Mouse (Mus musculus): ENCODE measurements around the gene Inpp5f.
A peak's percentile ranks its signal among the peaks of the same experiment; 100 is the strongest.
"Not testable (repeated sequence)": the region's sequence is repeated elsewhere in the genome, so short reads cannot be mapped to it uniquely, and the experiment has no call there.

The Inpp5f gene

DNA sequence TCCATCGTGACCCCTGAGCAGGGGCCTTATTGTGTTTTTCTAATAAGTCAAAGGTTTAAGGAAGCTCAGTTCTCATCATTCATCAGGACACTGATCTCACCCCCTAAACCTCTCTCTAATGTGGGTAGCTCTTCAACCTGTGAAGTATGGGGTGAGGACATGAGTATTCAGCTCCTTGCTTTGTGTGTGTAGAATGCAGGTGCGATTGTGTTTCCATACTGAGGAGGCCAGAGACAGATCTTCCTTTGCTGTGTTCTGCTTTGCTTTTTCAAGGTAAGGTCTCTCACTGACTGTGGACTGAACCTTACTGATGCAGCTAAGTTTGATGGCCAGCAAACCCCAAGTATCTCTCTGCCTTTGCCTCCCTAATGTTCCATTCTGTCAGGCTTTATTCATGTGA is 14.9 kb upstream of the Inpp5f start:
- no peak for DNase-seq

DNA sequence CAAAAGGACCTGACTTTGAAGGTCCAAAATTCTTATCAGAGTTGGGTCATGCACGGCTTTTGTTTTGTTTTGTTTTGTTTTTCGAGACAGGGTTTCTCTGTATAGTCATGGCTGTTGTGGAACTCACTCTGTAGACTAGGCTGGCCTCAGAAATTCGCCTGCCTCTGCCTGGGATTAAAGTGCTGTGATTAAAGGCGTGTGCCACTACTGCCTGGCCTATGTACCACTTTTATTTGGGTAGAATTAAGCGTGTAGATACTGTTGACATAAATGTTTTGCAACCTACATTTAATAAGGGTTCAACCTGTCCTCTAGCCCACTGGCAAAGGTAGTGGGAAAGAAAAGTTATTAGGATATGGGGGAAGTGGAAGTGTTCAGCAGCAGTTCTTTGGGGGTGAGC is 12.1 kb upstream of the Inpp5f start:
- no peak for DNase-seq

DNA sequence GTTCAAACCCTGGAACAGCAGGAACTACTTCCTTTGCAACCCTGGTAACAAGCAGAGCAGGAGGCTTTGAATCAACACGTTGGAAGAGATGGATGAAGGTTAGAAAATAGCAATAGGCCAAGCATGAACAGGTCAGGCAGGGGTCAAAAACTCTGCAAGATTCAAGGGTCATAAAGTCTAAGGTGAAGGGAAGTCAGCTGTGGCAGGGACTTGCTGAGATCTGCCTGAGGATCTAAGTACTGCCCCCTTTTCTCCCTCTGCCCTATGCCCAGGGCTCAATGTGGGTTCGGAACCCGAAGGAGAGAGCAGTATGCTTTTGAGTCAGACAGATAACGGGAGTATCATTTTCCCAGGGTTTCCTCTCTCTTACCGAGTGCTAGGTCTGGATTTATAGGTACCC is 9.3 kb upstream of the Inpp5f start:
- DNase-seq = peak; percentile 69

DNA sequence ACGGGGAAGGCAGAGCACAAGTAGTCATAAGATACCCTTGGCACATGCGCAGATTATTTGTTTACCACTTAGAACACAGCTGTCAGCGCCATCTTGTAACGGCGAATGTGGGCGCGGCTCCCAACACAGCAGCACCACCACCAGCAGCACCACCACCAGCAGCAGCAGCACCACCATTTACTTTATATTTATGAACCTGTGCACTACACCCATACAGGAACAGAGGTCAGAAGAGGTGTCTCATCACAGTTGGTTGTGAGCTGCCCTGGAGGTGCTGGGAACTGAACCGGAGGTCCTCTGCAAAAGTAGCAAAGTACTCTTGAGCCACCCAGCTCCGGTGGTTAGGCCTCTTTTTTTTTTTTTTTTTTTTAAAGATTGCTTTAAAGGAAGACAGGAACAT is 1.2 kb upstream of the Inpp5f start:
- not testable (repeated sequence) for DNase-seq

DNA sequence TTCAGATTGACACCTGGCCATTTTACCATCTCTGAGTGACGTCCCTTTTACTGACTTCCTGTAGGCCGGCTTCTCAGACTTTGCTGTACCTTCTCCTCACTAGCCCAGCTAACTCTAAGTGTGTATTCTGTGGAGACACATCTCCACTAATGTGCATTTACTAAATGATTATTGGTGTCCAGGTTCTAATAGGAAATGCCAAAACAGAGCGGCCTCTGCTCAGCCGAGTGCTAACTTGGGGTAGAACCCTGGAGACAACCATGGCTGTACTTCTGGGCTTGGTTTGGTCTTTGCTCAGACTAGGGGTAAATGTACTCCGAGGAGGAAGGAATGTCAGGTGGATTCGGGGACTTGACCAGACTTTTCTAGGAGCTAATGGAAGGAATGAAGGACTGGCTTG is 638 bp upstream of the Inpp5f start:
- DNase-seq = no peak

DNA sequence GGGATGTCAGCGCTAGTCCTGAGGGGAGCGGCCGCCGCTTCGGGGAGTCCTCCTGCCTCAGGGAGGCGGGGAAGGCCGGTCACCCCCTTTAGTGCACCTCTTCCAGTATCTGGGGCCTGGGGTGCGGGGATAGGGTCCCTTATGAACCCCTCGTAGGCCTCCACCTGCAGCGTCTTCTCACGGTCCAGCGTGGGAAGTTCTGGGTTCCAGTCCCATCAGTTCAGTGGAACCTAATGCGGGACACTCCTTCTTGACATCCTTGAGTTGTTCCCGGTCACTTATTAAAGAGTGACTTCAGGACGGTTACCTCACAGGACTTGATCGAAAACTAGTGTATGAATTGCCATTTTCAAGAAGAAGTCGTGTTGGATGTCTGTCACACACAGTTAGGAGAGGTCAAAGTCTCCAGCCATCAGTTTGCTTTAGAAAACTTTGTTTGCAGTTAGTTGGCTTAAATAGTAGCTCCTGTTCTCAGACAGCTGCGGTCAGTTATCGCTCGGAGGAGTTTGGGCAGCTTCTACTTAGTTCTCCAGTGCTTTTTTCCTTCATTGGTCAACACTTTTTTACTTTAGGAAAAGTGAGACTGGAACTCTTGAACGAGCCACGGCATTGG is 777 bp downstream of the Inpp5f start:
- DNase-seq = peak; percentile 56

DNA sequence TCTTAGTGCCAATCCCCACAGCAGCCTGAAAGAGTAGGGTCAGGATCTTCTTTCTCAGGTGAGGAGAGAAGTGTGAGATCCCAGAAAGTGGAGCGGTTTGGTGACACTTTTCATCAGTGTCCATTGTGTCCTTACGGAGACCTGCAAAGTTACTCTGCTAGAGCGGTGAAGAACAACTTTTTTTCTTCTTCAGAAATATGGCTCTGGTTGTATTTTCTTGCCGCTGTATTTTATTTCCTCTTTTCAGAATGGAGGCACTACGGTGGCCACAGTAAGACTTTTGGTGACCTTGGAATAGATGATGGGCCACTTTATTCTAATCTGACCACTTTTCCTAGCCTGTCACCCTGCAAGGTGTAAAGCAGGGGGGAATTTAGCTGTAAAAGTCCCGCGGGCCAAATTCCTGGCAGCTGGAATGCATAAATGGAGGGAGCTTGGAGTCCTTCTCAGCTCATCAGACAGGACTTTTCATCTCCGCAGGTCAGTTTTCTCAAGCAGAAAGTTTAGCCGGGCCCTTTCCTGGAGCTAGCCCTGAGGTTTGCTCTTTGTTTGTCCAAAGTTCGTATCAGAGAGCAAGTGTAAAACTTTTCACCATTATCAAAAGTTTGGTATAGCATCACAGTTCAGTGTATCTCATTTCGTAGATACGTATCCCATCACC is 1.5 kb downstream of the Inpp5f start:
- DNase-seq = peak; percentile 68

DNA sequence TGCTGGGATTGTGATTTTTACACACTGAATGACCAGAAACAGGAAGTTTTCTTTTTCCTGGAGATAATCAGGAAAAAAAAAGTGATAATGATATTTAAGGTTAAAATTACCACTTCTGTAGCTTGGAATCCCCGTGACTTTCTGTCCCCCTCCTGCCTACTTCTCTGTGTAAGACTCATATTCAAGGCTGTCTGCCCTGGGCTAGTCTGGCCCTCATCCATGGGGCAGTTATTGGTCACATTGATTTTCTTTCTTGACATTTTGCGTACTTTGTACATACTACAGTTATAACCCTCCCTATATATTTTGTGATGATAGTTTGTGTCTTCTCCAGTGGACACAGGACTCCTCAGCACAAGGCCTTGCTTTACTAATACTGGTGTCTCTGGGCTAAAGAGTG is 2.5 kb downstream of the Inpp5f start:
- DNase-seq = no peak

DNA sequence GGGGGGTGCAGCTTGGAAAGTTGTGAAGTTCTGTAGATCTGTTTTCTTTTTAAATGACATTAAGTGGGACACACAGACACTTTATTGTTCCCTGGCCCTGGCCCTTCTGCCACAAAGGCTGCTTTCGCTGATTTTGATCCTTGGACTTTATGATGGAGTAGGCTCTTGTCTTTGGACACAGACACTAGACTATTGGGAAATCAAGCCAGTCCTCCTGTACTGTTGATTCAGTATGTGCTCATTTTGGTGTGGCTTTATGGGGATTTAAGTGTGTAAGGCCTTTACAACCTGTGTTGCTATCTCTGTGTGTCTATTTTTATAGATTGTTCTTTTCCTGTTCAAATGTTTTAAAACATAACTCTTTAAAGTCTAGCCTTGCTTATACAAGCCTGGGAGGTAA is 6.5 kb downstream of the Inpp5f start:
- no peak for DNase-seq

DNA sequence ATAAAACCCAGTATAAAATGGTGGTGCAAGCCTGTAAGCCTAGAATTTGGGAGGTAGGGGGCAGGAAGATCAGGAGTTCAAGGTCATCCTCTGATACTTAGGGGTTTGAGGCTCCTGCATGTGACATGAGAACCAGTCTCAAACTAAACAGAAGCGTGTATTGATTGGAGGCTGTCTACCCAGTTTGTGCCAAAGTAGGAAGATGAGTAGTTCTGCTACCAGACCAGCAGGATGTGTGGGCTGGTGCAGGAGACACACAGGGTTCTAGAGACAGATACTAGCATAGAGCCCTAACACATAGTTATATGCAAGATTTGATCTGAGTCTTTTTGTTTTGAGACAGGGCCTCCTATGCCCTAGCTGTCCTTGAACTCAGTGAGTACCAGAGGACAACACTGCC is 9.1 kb downstream of the Inpp5f start:
- no peak for DNase-seq

DNA sequence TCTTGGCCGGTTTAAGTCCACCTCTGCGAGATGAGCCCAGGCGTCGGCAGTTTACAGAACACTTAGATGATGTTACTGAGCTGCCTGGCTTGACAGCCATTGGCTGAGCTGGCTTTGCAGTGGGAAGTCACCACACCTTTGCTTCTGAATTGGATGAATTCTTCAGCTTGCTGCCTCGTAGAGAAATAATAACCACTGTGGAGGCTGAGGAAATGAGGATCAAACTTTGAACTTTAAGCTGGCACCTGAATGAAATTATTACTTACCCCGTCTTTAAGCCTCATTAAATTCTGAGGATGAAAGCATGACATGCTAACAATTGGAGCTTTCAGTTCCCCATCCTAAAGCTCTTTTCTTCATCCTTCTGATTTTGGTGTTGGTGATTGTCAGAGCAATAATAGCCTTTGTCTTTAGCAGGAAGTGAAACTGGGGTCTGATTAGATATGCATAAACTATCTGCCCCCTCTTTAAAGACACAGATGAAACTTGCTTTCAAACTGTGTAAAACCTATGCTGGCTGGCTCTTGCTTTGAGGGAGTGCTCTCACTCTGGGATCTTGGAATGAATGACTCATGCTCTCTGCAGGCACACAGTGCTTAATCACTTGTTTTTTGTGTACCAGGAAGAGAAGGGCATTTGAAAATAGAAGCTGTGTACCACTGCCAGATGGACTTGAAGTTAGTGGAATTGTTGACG is 11.3 kb downstream of the Inpp5f start:
- DNase-seq = peak; percentile 34

DNA sequence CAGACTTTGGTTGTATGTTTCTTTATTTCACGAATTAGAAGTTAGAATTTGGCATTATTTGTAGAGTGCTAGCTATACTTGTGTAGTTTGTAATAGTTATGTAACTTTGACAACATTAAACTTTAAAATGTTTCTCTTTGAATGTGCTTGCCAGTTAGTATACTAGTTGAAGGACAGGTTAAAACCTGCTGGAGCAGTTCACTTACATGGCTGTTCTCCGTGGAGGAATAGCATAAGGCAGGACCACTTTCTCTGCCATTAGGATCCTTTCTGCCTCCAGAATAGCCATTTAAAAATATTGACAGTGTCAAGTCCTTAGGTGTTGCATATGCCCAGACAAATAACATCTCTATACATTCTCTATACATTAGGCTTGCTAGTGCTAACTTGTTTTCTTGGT is 11.9 kb downstream of the Inpp5f start:
- DNase-seq = no peak

DNA sequence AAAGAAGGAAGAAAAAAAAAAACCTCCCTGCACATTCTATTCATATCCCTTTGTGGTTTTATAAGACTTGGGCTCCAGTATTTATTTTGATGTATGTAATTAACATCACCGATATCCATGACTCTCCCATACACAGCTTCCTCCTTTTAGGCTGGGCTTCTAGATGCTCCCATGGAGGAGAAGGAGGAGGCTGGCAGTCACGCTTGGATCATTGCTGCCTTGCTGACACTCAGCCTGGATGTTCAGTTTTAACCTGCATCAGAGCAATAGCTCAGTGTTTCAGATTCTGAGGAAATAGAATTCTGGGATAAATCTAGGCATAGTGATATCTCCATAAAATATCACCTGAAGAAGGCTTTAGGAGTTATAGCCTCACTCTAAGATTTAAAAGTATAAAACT is 14.3 kb downstream of the Inpp5f start:
- no peak for DNase-seq

DNA sequence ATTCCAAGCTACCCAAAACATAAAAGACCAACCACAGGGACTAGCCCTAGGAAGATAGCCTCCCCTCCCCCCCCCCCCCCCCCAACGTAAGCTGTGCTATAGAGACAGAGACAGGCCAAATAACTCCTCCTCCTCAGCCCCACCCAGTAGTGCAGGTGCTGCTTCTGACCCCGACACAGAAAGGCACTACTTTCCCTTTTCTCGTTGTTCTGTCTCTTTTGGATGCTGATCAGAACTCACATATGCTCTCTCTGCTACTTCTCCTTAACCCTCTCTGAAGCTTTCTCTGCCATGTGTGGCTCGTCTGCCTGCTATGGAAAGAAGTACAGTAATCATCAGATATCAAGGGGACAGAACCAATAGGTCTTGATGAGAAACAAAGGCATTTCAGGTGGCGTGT is 15.5 kb downstream of the Inpp5f start:
- DNase-seq = no peak

DNA sequence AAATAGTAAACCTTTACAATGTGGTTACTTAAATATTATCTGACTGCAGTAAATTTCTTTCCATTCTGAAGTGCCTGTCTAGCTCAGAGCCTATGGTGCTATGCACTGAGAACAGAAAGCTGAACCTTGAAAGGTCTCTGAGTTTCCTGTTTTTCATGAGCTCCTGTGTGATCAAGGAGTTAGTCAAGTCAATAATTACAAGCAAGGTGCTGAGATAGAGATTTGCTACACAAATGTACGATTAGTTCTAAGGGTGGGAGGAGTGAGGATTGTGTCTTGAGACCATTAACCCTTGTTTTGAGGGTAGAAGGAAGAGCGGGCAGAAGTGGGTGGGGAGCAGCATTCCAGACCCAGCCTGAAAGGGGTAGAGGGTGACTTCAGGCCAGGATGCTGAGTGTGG is 16.1 kb downstream of the Inpp5f start:
- peak; percentile 64 for DNase-seq

DNA sequence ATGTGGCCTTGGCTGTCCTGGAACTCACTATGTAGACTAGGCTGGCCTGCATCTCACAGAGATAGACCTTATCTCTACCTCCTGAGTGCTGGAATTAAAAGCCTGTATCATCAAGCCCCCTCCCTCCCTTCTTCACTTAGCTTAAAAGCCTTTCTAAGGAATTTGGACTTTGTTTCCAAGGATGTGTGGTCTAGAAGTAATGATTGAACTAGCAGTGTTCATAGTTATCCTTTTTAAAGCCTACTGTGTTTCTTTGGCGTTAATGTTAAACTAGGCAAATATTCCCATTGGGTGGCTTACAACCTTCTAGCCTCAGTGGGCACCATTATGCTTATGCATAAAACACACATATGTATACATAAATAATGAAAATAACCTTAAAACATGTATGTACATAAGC is 16.6 kb downstream of the Inpp5f start:
- DNase-seq = peak; percentile 36

DNA sequence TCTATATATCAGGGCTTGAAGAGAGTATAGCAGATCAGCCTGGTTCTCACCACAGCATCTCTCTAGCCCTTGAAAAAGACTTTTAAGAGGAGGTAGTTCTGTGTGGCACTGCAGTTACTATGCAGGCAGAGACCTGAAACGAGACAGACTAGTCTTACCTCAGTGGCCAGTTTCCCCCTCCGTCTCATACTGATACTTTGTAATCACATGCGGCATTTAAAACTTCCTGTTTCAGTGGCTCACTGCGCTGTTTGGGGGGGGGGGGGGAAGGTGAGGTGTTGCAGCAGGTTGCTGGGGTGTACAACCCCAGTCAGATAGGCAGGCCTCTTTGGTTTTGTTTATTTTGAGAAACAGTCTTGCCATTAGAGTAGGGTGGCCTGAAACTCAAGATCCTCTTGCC is 22.0 kb downstream of the Inpp5f start:
- DNase-seq = no peak

DNA sequence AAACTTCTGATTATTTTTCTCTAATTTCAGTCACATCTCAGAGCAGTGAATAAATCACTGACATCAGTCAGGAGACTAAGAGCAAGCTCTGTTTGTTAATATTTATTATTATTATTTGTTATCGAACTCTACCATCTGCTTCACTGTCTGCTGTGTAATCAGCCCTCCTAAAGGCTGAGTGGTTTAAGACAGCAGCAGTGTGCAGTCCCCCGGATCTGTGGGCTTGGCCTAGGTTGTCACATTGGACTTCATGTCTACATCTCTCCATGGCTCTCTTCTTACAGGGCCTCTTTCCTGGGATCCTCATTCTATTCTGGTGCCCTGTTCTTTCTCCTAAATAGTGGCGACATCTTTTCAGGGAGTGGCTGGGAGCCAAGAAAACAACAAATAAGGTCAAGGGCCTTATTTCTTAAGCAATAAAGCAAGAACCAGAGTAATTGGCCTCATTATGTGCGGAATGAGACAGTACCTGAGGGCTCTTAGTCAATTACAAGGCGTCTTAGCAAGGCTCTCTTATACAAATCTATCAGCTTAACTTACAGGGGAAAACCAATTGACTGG is 28.9 kb downstream of the Inpp5f start:
- DNase-seq = no peak

DNA sequence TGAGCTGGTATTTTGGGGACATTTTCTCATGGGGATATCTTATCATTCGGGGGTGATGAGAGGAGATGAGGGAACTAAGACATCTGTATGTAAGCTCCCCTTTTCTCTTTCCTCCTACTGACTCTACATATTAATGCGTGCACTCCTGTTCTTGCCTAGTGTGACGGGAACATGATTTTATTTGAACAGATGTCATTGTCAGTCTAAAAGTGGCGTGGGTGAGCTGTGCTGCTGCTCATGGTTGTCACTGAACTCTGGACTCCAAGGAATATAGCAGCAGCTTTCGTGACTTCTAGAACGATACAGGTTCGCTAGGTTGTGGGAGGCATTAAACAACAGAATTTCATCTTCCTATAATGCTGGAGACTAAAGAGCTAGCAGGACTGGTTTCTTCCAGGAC is 30.4 kb downstream of the Inpp5f start:
- DNase-seq = no peak

DNA sequence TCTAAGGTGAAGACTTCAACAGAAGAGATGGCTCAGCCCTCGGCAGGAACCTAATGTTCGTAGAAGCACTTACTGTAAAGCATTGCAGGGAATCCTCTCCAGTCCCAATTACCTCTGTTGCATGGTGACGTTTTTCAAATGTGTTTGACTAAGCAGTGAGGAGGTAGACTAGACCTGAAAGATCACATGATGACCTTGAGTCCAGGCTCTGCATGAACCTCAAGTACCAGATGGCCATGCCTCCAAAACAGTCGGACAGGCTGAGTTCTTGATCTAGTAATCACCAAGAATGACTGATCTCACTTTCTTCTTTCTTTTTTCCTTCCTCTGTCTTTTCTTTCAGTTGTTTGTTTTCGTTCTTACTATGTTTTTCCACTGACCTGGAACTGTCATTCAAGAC is 31.3 kb downstream of the Inpp5f start:
- DNase-seq = no peak

DNA sequence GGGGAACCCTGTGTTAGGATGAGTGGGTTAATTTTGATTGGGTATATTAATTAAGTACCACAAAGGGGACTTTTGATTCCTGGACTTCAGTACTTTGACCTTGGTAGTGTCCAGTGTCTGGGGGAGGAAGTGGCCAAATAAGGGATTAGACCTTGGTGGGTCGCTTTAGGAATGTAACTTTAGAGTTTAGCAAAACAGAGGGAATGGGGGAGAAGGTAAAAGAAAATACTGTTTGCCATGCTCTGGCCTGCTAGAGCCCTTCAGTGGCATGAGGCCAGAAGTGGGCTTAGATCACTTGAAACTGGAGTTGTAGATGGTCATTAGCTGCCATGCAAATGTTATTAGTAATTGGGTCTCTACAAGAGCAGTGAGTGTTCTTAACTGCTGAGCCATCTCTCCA is 45.8 kb downstream of the Inpp5f start:
- no peak for DNase-seq

DNA sequence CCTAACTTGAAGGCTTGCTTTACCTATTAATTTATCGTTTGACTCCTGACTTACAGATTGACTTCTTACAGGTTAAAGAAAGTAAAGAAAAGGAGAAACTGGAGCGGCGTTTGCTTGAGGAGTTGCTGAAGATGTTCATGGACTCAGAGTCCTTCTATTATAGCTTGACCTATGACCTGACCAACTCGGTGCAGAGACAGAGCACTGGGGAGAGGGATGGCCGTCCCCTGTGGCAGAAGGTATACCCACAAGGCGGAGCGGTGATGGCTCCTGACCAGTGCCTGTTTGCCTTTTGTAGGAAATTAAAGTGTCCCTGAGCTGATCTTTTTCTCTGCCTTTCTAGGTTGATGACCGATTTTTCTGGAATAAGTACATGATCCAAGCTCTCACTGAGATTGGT is 52.8 kb downstream of the Inpp5f start:
- no peak for DNase-seq

DNA sequence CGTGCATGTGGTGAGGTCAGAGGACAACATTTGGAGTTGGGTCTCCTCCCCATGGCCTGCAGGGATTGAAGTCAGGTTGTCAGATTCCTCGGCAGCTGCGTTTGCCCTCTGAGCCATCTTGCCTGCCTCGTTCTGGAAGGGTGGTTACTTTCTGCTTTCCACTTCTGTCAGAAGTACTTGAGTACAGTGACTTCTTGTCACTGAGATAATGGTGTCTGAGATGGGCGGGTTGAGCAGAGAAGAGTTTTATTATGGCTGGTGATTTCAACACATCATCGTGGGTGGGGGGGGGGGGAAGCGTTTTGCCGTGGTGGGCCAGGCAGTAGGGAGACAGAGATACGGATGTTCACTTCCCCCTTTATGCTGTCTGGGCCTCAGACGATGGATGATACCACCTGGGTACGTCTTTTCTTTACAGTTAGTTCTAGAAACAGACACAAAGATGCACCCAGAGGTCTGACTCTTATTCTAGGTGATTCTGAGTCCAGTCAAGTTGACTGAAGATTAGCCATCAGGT is 53.8 kb downstream of the Inpp5f start:
- DNase-seq = no peak

DNA sequence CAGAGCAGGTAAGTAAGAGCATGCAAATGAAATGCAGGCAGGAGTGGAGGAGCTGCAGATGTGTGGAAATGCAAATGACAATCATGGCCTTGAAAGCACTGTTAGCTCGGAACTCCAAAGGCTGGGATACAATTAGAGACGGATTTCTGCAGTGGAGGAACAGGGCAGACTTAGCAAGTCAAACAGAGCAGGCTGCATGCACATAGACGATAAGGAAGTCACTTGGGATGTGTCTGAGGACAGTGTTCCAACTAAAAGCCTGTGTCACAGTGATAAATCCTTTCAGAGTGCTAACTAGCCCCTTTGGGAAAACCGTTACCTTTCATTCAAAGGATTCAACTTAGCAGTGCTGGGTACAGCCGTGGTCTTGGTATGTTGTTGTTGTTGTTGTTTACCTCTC is 56.7 kb downstream of the Inpp5f start:
- no peak for DNase-seq

Data from kidney, adult 11 months (tissue).